Comparison of ENCODE assay signal across 23 mouse cellular contexts in the genomic region with DNA sequence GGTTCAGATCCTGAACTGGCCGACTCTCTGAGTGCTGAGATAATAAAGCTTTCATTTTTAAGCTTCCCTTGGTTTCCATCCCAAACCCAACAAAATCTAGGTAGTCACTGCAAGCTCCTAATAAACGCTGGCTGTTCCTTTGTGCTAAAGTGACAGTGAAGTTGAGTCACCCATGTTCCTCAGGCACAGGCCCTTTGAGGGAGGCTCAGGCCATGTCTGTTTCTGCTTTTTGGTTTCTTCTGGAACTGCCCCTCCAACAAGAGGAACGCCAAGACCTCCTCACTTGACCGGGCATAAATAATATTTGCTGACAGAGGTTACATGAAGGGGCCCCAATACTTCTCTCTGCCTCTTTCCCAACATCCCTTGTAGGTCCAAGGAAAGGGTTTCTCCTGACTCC. TPM values are rescaled to one million over a fixed set of nuclear protein-coding genes. Genes with fewer than 3 reads are reported as not detected.
DNase-seq lines count a peak whose midpoint lies in the region; ATAC-seq and TF ChIP-seq lines count a peak whose summit lies in the region.
"Had no signal": no experiment of that assay in that cellular context is flagged by ENCODE, and none has a peak within 500 bp of the region (broad histone marks: within the 10 kb centered on the region; RNA-seq: fewer than 3 reads in every experiment).

No protein-coding gene starts in this region.

- peaks cover 5% of the 10 kb centered on the region; the same call in 1 of the 2 replicates for H3K4me1 ChIP-seq in bone marrow, adult 2 months (ENCODE audit: control insufficient read depth, insufficient read depth, low read length)
- peaks cover 23% of the 10 kb centered on the region for H3K4me1 ChIP-seq in bone marrow macrophage, adult 2 months (ENCODE audit: control insufficient read depth, insufficient read depth, low read length)
- 0 out of 2 replicates have a peak, but pooled peaks cover 21% of the 10 kb centered on the region for H3K4me1 ChIP-seq in intestine, embryonic 15.5 days (replicated peaks)
- H3K4me1 ChIP-seq: embryonic facial prominence, embryonic 15.5 days; heart, embryonic 10.5 days; hindbrain, embryonic 12.5 days had no signal

- H3K4me2 ChIP-seq in intestine, embryonic 15.5 days (replicated peaks), result peak overlapping the region; percentile 26; the same call in 1 of the 2 replicates
- H3K4me2 ChIP-seq: embryonic facial prominence, embryonic 15.5 days; forebrain, embryonic 15.5 days; hindbrain, embryonic 12.5 days had no signal

- H3K9me3 ChIP-seq in intestine, embryonic 15.5 days, result no peaks in the 10 kb centered on the region
- H3K9me3 ChIP-seq: embryonic facial prominence, embryonic 15.5 days; forebrain, embryonic 15.5 days; heart, embryonic 10.5 days; hindbrain, embryonic 12.5 days had no signal

- 26% methylated on average over 4 of the region's 4 CpGs for WGBS in bone marrow, adult 2 months
- 56% methylated on average over 4 of the region's 4 CpGs for WGBS in intestine, embryonic 15.5 days

- intact Hi-C loops in left cerebral cortex, postnatal 25 days (cut with DNase I), result no loop called here

- H3K9ac ChIP-seq in intestine, embryonic 15.5 days, result no peak overlapping the region
- H3K9ac ChIP-seq: embryonic facial prominence, embryonic 15.5 days; forebrain, embryonic 15.5 days; hindbrain, embryonic 12.5 days had no signal

- peaks cover 13% of the 10 kb centered on the region for H3K36me3 ChIP-seq in intestine, embryonic 15.5 days

- TF ChIP-seq CTCF in bone marrow, adult 2 months (IDR thresholded peaks at IDR 0.05; ENCODE audit: control insufficient read depth, insufficient read depth, low read length), result no peak
- no peak for TF ChIP-seq CTCF in bone marrow macrophage, adult 2 months (IDR thresholded peaks at IDR 0.05; ENCODE audit: low read depth, low read length)

- TF ChIP-seq POLR2A in bone marrow, adult 2 months (IDR thresholded peaks at IDR 0.05; ENCODE audit: borderline replicate concordance, control insufficient read depth, low read depth, low read length), result no peak
- TF ChIP-seq POLR2A in bone marrow macrophage, adult 2 months (IDR thresholded peaks at IDR 0.05; ENCODE audit: borderline replicate concordance, low read depth, low read length), result no peak

- no peak for ATAC-seq in intestine, embryonic 15.5 days
- ATAC-seq in megakaryocyte, adult 5-6 weeks (ENCODE audit: poor library complexity, severe bottlenecking), result peak; percentile 51; the same call in 1 of the 2 replicates
- ATAC-seq: forebrain, embryonic 15.5 days had no signal

- DNase-seq in embryo, embryonic 9.5 days (ENCODE audit: extremely low spot score), result no peak
- no peak for DNase-seq in left cerebral cortex, postnatal 25 days (ENCODE audit: low spot score in 2 of 2)
- no peak for DNase-seq in right cerebral cortex, adult 18-20 months
- DNase-seq in c-Kit-positive CD71-positive TER-119-positive erythroid progenitor cells, embryonic 14.5 days (ENCODE audit: low spot score), result no peak
- DNase-seq: adrenal gland, adult 2 months; adrenal gland, postnatal 25 days; cerebellum, adult 18-20 months; cerebellum, adult 9-11 months; cerebellum, postnatal 36 days; gastrocnemius, postnatal 36 days; heart, adult 18-20 months; heart, postnatal 10 days; heart, postnatal 4 days had no signal

- H3K27ac ChIP-seq in bone marrow, adult 2 months (ENCODE audit: control insufficient read depth, insufficient read depth, low read depth, low read length, poor library complexity), result peak overlapping the region; percentile 61; the same call in 1 of the 2 replicates
- H3K27ac ChIP-seq in bone marrow macrophage, adult 2 months (ENCODE audit: insufficient read depth, low read depth, low read length), result peak overlapping the region; percentile 39
- peak overlapping the region; percentile 34; the same call in 1 of the 2 replicates for H3K27ac ChIP-seq in intestine, embryonic 15.5 days
- H3K27ac ChIP-seq: embryonic facial prominence, embryonic 15.5 days; forebrain, embryonic 15.5 days; heart, embryonic 10.5 days; hindbrain, embryonic 12.5 days had no signal

- H3K4me3 ChIP-seq in bone marrow, adult 2 months (replicated peaks; ENCODE audit: control insufficient read depth, low read depth, low read length), result no peak overlapping the region
- H3K4me3 ChIP-seq in bone marrow macrophage, adult 2 months (ENCODE audit: insufficient read depth, low read length), result no peak overlapping the region
- H3K4me3 ChIP-seq in intestine, embryonic 15.5 days (replicated peaks), result no peak overlapping the region
- H3K4me3 ChIP-seq: embryonic facial prominence, embryonic 15.5 days; forebrain, embryonic 15.5 days; heart, embryonic 10.5 days; hindbrain, embryonic 12.5 days had no signal

- H3K27me3 ChIP-seq in intestine, embryonic 15.5 days (replicated peaks), result no peaks in the 10 kb centered on the region
- H3K27me3 ChIP-seq: embryonic facial prominence, embryonic 15.5 days; forebrain, embryonic 15.5 days; hindbrain, embryonic 12.5 days had no signal

RNA-seq across cellular contexts. Expression of a gene that starts 9.7 kb away (rescaled TPM):
- polyA plus RNA-seq in bone marrow, adult 2 months (2011; ENCODE audit: insufficient read depth, insufficient read length, low replicate concordance, missing spikeins), result 24.4 and 25.9 TPM in 2 replicates
- 117 and 120 TPM in 2 replicates for polyA plus RNA-seq in bone marrow macrophage, adult 2 months (2012; ENCODE audit: insufficient read depth, insufficient read length, missing spikeins)
- 99.4 and 117 TPM in 2 replicates for polyA plus RNA-seq in intestine, embryonic 15.5 days (2015; fragmentation: Nextera tagmentation; extraction: Ambion mirVana)
- total RNA-seq in megakaryocyte, adult 5-6 weeks (2015), result 112 and 121 TPM in 2 replicates
- 44.1 and 55.0 TPM in 2 replicates for total RNA-seq in megakaryocyte, adult 5-6 weeks (2017)
- 10 to 100 TPM; 79.2 to 88.7 TPM for total RNA-seq in left cerebral cortex, postnatal 25 days (2021)

RNA-seq across cellular contexts. Expression of a gene that starts 9.7 kb away (rescaled TPM):
- polyA plus RNA-seq in bone marrow, adult 2 months (2011; ENCODE audit: insufficient read depth, insufficient read length, low replicate concordance, missing spikeins), result 14.3 and 14.5 TPM in 2 replicates
- polyA plus RNA-seq in bone marrow macrophage, adult 2 months (2012; ENCODE audit: insufficient read depth, insufficient read length, missing spikeins), result 17.1 and 22.1 TPM in 2 replicates
- polyA plus RNA-seq in intestine, embryonic 15.5 days (2015; fragmentation: Nextera tagmentation; extraction: Ambion mirVana), result 35.6 and 36.0 TPM in 2 replicates
- 10.4 and 12.2 TPM in 2 replicates for total RNA-seq in megakaryocyte, adult 5-6 weeks (2015)
- total RNA-seq in megakaryocyte, adult 5-6 weeks (2017), result 11.7 and 13.9 TPM in 2 replicates
- total RNA-seq in left cerebral cortex, postnatal 25 days (2021), result 10 to 100 TPM; 12.7 to 14.0 TPM

RNA-seq across cellular contexts. Expression of a gene that starts 13.7 kb away (rescaled TPM):
- polyA plus RNA-seq in bone marrow, adult 2 months (2011; ENCODE audit: insufficient read depth, insufficient read length, low replicate concordance, missing spikeins), result 16.0 and 24.5 TPM in 2 replicates
- polyA plus RNA-seq in bone marrow macrophage, adult 2 months (2012; ENCODE audit: insufficient read depth, insufficient read length, missing spikeins), result 28.2 and 29.4 TPM in 2 replicates
- polyA plus RNA-seq in intestine, embryonic 15.5 days (2015; fragmentation: Nextera tagmentation; extraction: Ambion mirVana), result 34.1 and 34.9 TPM in 2 replicates
- total RNA-seq in megakaryocyte, adult 5-6 weeks (2015), result 10.0 and 12.5 TPM in 2 replicates
- 8.5 and 13.7 TPM in 2 replicates for total RNA-seq in megakaryocyte, adult 5-6 weeks (2017)
- total RNA-seq in left cerebral cortex, postnatal 25 days (2021), result 10 to 100 TPM; 45.6 to 45.8 TPM

RNA-seq across cellular contexts. Expression of a gene that starts 22.0 kb away (rescaled TPM):
- polyA plus RNA-seq in bone marrow, adult 2 months (2011; ENCODE audit: insufficient read depth, insufficient read length, low replicate concordance, missing spikeins), result 1.1 and 5.1 TPM in 2 replicates
- polyA plus RNA-seq in bone marrow macrophage, adult 2 months (2012; ENCODE audit: insufficient read depth, insufficient read length, missing spikeins), result 0.59 and 1.1 TPM in 2 replicates
- polyA plus RNA-seq in intestine, embryonic 15.5 days (2015; fragmentation: Nextera tagmentation; extraction: Ambion mirVana), result 1.1 and 1.2 TPM in 2 replicates
- 1.6 and 1.7 TPM in 2 replicates for total RNA-seq in megakaryocyte, adult 5-6 weeks (2015)
- 1.0 and 2.1 TPM in 2 replicates for total RNA-seq in megakaryocyte, adult 5-6 weeks (2017)
- total RNA-seq in left cerebral cortex, postnatal 25 days (2021), result not detected
- total RNA-seq: adrenal gland, postnatal 25 days; gastrocnemius, postnatal 36 days had no signal

RNA-seq across cellular contexts. Expression of a gene that starts 22.5 kb away (rescaled TPM):
- 1.6 TPM in 1 of 2 replicates, not detected in the other for polyA plus RNA-seq in bone marrow, adult 2 months (2011; ENCODE audit: insufficient read depth, insufficient read length, low replicate concordance, missing spikeins)
- polyA plus RNA-seq in bone marrow macrophage, adult 2 months (2012; ENCODE audit: insufficient read depth, insufficient read length, missing spikeins), result 0.67 TPM in 1 of 2 replicates, not detected in the other
- polyA plus RNA-seq in intestine, embryonic 15.5 days (2015; fragmentation: Nextera tagmentation; extraction: Ambion mirVana), result 52.7 and 63.5 TPM in 2 replicates
- 0.27 and 1.5 TPM in 2 replicates for total RNA-seq in megakaryocyte, adult 5-6 weeks (2015)
- total RNA-seq in megakaryocyte, adult 5-6 weeks (2017), result 0.22 TPM in 1 of 2 replicates, not detected in the other
- total RNA-seq in left cerebral cortex, postnatal 25 days (2021), result 1 to 10 TPM; 1.6 to 2.3 TPM
- total RNA-seq: gastrocnemius, adult 8-10 months; gastrocnemius, postnatal 36 days had no signal
- polyA plus RNA-seq: forebrain, embryonic 11.5 days had no signal
